Mouse (Mus musculus) myocyte (in vitro differentiated cells): ENCODE measurements at regions not wholly inside any gene's neighbourhood (a gene's known extent, or its start where the extent isn't known, plus 50 kb on each side); places are given as distances from the start of the nearest gene placed in this dataset.

Experiments used
- MYOG ChIP-seq, 3 experiments: IDR thresholded peaks; one replicate each; pipeline ENCODE4 v1.6.1; 2011; ENCODE audit warnings: control low read depth in 2 of 3, low read depth in 2 of 3, mild to moderate bottlenecking in 2 of 3; ENCODE audit not compliant: insufficient read length in 2 of 3, control insufficient read depth in 1 of 3, insufficient read depth in 1 of 3
- POLR2A ChIP-seq: IDR thresholded peaks from one replicate; pipeline ENCODE4 v1.6.1; 2011; ENCODE audit warnings: low read depth, mild to moderate bottlenecking, control low read depth, moderate library complexity; ENCODE audit not compliant: insufficient read length
- POLR2AphosphoS2 ChIP-seq: IDR thresholded peaks from one replicate; pipeline ENCODE4 v1.6.1; 2011; ENCODE audit warnings: low read depth, control low read depth; ENCODE audit not compliant: insufficient read length
- REST ChIP-seq: IDR thresholded peaks from one replicate; pipeline ENCODE4 v1.6.1; 2011; ENCODE audit warnings: mild to moderate bottlenecking, control low read depth, moderate library complexity; ENCODE audit not compliant: insufficient read depth, insufficient read length
- SRF ChIP-seq: IDR thresholded peaks from one replicate; pipeline ENCODE4 v1.6.1; 2011; ENCODE audit warnings: low read depth; ENCODE audit not compliant: control insufficient read depth, insufficient read length
- TCF12 ChIP-seq: IDR thresholded peaks from one replicate; pipeline ENCODE4 v1.6.1; 2011; ENCODE audit warnings: mild to moderate bottlenecking, control low read depth; ENCODE audit not compliant: poor library complexity, insufficient read depth, severe bottlenecking
- TCF3 ChIP-seq: IDR thresholded peaks from one replicate; pipeline ENCODE4 v1.6.1; 2011; ENCODE audit warnings: low read depth, control low read depth; ENCODE audit not compliant: insufficient read length
- USF1 ChIP-seq: IDR thresholded peaks from one replicate; pipeline ENCODE4 v1.6.1; 2011; ENCODE audit warnings: low read depth, mild to moderate bottlenecking, control low read depth, moderate library complexity

GRCm38 (mm10) chr3:42218719-42219118, 476.3 kb downstream of the D3Ertd751e start:
- no peak for TF ChIP-seq POLR2A
- no peak for TF ChIP-seq USF1
- TF ChIP-seq MYOG (IDR thresholded peaks at IDR 0.05; ENCODE audit: control insufficient read depth in 1 of 3, insufficient read depth in 1 of 3, insufficient read length in 2 of 3, low read depth in 2 of 3), result no peak
- no peak for TF ChIP-seq TCF12
- no peak for TF ChIP-seq SRF
- no peak for TF ChIP-seq TCF3
- TF ChIP-seq REST, result no peak
- TF ChIP-seq POLR2AphosphoS2, result no peak
